Mouse (Mus musculus) left cerebral cortex, adult 8-10 months (tissue): ENCODE measurements around the gene Igsf11. TPM values are rescaled to one million over a fixed set of nuclear protein-coding genes. Genes with fewer than 3 reads are reported as not detected.

ENCODE experiments used
- DNase-seq, 2 experiments: peaks; one replicate each; pipeline ENCODE4 v3.0.0; 2022; ENCODE audit warnings: low spot score in 2 of 2
- total RNA-seq, 4 experiments: library from RNA; stranded (reverse); gene quantifications; 2 replicates each; pipeline ENCODE4 v1.2.4; 2022

Igsf11 gene
- total RNA-seq, 4 experiments from 2014 or later, result 42.6 to 48.8 (median 45.3) TPM

DNA sequence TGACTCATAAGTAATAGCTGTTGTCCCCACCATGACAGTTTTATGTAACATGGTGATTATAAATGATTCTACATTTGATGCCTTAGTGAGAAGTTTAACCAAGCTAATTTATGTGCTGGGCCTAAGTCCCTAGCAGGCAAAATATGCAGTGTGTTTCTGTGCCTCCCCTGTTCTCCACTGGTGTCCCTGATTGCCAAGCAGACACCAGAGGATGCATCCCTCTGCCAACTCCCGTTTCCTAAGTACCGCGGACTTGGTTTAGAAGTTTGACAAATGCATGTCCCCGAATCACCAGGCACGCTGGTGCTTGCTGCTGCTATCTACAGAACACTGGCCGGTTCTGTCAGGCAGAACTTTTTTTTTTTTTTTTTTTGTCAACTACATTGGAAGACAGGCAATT is 39.0 kb downstream of the Igsf11 start:
- DNase-seq, result no peak

DNA sequence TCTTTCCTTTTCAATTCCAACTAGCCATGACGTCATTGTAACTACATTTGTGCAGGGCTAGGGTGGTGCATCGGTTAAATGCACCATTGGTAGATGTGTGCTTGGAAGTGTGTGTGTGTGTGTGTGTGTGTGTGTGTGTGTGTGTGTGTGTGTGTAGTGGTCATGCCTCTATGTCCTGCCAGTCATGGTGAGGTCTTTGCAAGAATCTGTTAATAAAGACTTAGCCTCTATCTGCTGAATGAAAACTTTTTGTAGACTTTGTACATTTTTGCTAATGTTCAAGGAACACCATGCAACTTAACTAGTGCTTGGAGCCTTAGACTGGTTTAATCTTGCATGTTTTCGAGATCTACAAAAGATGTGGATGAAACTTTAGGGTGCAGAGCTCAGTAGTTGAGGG is 48.3 kb downstream of the Igsf11 start:
- no peak for DNase-seq

DNA sequence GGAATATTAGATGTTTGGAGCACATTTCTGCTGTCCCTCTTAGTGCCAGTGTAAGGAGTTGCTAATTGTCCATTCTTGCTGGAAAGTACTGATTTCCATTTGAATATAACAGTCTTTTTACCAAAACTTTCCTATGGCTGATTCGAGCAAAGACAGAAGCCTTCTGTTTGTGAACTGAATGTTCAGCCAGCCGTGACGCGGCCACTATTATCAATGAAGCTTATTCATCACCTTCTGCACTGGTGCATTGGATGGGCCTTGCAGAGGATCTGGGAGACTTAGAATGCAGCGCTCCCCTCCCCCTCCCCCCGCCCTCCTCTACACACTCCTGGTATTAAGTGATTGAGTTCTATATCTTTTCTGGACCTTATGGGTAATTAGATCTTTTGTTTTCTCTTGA is 48.8 kb downstream of the Igsf11 start:
- peak in 1 of 2 experiments; percentile 84 for DNase-seq

DNA sequence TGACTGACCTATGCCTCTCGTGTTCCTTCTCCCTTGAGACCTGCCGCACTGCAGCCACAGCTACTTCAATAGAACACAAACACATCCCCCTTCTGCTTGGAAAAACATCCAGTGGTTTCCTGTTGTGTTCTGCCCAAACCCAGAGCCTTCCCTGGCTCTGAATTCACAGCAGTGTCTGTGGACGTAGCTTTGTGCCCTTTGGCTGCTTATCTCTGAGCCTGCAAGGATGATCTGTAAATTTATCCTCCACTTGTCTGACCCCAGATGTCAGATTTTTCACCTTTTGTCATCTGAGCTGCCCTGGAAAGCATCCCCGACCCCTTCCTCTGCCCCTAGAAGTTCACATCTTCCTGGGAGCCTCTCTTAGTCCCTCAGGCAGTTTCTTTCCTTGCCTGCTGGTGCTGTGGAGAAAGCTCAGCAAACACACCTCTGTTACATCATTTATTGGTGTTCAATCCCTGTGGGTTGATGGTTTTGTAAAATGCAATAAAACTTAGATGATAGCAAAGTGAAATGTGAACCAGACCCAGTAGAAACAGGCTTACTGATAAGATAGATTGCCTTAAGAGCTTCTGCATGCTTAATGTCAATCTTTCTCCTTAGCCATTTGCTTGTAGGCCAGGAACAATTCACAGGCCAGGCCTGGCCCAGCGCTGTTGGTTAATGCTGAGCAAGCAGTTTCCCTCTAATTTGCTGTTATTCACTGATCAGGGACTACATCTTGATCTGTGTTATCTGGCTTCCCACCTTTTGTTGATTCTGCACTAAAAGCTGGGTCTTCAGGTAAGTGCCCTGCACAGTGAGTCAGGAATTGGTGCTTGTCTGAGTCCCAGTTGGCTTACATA is 51.5 kb downstream of the Igsf11 start:
- no peak for DNase-seq

DNA sequence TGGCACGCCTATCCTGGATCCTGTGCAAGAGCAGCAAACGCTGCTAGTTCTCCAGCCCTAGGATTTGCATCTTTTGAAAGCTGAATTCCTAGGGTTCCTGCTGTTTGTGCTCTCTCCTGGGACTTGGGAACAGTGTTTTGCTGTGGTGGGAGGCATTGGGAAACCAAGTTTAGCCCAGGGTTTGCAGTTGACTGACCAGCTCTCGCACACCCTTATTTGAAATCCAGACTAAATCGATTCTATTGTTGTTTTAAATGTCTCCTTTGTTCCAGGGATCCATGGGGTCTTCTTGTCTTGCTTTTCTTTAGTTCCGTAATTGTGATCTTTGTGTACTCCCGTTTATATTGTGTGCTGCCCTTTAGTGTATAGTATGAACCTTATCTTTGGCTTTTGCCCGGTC is 52.6 kb downstream of the Igsf11 start:
- no peak for DNase-seq

DNA sequence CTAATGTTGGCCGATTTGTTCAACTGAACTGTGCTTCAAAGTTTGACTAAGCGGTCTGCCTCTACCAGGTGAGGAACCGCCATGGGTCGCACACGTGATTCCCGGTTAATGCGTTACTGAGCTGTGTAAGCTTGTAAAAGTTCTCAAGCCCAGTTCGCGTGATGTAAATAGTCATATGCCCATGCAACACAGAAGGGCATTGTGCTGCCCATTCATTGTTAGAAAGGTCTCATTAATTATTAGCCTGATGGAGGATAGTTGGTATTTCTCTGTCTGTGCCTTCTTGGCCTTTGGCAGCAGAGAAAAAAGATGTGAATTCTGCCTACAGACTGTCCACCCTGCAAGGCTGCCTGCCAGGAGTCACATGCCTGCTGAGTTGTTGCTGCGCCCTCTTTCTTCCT is 53.1 kb downstream of the Igsf11 start:
- DNase-seq, result no peak

DNA sequence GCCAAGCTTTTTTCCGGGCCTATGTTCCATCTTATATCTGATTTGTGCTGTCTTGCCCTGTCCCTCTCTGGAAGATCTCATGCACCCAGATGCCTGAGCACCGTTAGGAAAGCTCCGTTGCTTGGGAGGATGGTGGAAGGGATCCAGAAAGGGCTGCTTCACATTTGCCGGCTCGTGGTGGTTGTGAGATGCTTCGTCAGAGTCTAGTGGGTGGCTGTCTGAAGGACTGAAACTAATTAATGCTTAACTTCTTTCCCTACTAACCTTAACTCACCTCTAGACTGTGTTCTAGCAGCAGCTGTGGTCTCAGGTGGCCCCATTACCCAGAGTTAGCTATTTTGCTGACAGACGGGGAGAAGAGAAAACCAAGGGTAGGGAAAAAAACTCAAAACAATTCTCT is 54.0 kb downstream of the Igsf11 start:
- peak in 1 of 2 experiments; percentile 67 for DNase-seq

DNA sequence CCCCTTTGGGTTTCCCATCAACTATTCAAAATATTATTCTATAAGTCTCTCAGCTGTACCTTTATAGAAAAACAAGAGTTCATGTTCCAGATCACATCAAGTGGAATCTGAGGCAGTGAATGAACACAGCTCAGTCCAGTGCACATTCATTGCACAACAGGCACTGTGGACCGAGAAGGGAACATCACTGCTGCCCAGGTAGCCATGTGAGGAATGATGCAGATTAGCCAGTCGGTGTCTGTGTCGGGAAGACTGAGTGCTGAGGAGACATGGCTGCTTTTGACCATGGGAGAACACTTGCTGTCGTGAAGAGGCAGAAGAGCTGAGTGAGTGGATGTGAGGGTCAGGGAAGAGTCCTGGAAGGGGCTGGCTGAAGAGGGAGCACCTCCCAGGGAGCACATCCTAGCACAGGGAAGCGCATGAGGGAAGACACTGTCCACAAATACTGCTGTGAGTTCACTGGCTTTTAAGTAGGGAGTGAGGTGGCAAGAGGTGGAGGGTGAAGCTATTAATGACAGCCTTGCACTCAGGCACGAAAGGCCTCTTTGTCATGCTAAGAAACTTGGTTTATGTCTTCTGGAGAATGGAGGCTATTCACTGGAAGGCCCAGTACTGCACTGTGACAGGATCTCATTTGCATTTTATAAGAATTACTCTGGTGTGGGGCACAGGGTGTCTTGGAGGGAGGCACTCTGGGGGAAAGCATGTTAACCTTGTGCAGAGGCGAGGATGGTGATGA is 54.8 kb downstream of the Igsf11 start:
- no peak for DNase-seq

DNA sequence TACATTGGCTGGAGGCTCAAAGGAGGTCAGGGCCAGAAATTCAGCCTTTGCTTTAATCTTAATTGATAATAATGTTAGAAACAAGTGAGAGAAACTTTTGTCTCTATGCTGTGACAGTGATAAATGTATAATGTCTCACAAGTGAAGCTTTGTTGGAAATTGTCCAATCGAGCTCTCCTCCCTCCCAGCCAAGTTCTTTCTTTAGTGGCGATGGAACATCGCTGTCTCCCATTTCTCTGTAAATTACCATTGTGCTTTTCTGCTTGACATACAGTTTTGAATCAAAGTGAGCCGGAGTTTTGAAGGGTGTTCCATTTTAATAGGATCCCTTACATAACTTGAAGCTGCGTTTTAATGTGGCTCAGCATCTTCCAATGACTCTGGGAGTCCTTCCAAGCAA is 56.0 kb downstream of the Igsf11 start:
- DNase-seq, result no peak

DNA sequence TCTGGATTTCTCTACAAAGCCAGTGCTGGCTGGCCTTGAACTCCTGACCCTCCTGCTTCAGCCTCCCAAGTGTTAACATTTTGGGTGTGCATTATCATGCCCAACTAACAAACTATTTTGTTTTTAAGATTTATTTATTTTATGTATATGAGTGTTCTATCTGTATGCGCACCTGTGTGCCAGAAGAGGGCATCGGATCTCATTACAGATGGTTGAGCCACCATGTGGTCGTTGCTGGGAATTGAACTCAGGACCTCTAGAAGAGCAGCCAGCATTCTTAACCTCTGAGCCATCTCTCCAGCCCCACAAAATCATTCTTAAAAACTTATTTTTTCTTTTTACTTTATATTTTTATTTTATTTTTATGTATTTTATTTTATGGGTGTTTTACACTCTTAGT is 60.4 kb downstream of the Igsf11 start:
- DNase-seq, result no peak

DNA sequence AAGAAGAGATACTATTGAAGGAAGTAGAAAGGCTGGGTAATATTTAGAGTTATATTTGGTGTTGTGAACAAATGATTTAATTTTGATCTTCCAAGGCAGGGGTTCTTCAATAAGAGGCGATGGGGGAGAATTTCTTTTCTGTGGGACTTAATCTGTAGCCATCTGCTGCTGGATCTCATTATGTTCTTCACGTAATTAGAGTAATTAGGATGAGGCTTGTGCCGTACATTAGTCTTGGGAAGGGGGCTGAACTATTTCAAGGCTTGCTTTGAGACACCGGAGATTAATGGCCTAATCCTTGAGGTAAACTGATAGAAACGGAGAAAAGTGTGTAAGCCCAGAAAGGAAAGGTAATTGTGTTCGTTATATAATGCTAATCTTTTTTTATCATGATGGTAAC is 61.4 kb downstream of the Igsf11 start:
- no peak for DNase-seq

DNA sequence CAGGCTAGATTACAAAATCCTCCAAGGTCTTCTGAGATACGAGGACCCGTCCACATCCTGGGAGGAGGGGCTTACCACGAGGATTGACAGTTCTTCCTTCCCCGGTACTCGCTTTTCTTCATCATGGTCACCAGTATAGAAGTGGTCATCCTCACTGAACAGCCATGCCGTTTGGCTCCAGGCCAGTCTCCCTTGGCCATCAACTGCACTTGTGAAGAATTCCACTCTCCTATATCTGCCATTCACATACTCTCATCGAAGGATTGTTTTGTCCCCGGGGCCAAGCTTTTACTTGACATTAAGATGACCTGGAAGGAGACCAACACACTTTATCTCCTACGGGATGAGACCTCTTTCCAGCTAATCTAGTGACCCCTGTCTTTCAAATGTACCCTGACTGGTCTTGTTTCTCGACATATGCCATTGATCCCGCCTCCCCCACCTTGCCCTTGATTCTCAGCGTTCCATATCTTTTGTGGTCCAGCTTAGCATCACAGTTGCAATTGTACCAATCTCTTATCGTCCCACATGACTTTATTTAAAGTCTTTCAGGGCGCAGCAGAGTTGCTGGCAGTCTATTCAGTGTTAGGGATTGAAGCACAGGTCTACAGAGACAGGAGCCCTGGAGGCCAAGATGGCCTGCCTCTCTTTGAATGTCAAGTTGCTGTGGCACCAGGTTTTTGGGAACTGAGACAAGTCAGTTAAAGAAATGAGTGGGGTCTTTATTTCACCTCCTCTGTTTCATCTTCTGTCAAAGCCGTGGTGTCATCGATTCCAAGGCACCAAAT is 62.2 kb downstream of the Igsf11 start:
- no peak for DNase-seq

DNA sequence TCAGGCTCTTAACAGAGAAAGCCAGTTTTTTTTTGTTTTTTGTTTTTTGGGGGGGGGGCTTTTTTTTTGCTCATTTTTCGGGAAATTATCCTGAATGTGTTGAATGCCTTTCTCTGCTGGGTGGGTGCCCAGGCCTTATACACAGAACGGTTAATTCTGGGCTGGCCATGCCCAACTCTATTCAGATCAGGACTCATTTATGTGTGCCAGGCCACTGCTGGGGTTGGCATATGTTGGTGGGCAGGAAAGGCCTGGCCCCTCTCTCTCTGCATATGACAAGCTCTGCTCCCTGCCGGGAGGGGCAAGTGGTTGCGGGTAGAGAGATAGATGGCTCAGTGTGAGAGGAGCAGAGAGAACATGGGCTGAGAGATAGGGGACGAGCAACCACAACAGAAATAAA is 62.8 kb downstream of the Igsf11 start:
- no peak for DNase-seq

DNA sequence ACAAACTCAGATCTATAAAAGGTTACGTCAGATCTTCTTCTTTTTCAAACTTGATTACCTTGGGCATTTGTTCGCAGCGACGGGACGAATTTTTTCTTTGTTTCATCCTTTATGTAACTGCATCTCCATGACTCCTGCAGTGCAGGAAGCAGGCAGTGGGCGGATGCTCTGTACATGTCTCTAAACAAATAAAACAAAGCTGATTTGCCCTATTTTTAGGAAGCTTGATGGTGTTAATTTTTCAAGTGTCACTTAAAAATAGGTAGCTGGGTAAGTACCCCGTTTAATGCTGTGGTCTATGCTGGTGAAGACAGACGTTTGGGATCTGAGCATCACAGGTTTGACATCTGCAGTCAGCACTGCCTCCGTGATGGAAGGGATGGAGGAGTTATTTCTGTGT is 66.3 kb downstream of the Igsf11 start:
- peak in 1 of 2 experiments; percentile 68 for DNase-seq

DNA sequence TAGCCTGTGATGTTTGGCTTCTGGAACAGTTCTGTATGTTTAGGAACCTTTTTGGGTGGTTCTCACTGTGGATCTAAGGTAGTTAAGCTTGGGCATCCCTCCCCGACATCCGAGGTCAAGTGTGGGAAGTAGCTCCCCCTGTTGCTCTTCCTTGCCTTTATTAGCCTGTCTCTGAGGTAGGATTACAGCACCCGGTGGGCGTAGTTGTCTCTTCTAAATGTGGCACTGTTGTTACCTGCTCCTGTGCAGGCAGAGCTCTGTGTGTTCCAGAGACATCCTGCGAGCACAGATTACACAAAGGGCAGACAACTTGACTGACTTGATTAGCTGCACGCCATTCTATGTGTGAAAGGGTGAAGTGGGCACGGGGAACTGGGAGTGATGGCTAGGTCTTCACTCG is 68.1 kb downstream of the Igsf11 start:
- DNase-seq, result no peak

DNA sequence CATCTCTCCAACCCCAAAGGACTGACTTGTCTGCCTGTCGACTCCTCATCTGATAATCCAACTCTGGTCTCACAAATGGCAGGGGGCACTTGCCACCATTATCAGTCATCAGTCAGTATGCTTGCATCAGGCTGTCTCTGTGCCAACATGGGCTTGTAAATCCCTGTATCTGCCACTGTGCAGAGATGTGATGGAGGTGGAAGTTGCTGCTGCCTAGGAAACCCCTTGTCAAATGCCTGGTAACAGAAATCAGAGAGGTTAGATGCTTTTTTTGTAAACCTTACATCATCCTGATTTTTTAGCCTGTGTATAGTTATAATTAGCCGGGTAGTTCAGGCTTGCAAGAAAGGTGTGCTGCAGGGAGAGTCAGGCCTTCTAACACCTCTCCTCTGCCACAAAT is 69.4 kb downstream of the Igsf11 start:
- no peak for DNase-seq

DNA sequence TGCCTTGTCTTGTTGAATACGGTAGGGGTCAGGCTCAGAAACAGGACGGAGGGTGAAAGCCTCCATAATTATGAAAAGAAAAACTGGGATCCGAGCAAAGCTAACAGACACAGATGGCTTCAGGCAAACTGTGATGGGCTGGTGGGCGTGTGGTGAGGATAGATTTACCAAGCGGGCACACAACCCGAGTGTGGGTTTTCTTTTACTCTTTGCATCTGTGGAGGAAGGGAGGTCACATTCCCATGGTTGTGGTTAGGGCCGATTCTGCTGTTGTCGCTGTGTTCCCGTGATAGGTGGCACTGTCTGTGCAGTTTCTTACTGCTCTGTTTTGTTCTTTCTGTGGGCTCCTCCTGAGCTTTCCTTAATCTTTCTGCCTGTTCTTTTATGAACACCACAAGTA is 70.2 kb downstream of the Igsf11 start:
- DNase-seq, result peak in 1 of 2 experiments; percentile 59

DNA sequence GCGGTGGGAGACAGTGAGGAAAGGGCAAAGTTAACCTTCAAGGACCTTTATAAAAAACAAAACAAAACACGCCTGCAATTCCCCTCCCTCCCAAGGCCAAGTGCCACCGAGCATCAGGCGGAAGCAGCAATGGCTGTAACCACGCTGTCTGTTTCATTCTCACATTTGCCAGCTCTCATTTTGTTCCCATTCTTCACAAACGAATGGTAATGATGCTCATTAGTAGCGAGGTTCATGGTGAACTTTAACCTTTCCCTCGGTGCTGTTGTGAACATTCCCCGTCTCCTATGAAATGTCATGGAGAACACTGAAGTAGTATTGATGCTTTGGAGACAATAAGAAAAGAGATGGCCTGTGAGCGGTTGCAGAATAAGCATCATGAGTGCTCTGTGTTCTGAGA is 74.6 kb downstream of the Igsf11 start:
- no peak for DNase-seq

DNA sequence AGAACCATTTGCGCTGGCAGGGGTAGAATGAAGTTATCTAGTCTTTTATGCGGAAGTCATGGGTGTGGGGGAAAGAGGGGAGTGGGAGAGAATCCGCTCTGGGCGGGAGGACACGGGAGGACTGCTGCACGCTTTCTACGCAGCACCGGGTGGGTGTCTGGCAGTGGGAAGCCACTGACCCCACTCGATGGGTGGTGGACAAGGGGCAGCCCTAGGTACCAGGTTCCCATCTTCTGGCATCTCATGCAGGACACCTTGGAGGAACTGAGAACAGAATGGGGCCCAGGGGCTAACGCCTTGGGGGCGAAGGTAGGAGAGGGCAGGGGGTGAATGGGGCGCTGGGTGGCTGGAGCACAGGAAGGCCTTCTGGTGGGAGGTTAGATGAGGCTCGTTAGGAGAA is 83.7 kb downstream of the Igsf11 start:
- DNase-seq, result no peak

DNA sequence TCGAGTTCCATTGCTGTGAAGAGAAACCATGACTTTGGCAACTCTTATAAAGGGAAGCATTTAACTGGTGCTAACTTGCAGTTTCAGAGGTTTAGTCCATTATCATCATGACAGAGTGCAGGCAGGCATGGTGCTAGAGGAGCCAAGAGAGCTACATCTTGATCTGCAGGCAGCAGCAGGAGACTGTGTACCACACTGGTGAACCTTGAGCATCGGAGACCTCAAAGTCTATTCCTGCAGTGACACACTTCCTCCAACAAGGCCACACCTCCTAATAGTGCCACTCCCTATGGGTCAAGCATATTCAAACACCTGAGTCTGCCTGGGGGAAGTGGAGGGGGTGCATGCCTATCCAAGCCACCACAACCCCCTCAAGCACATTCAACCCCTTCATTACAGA is 86.1 kb downstream of the Igsf11 start:
- no peak for DNase-seq

DNA sequence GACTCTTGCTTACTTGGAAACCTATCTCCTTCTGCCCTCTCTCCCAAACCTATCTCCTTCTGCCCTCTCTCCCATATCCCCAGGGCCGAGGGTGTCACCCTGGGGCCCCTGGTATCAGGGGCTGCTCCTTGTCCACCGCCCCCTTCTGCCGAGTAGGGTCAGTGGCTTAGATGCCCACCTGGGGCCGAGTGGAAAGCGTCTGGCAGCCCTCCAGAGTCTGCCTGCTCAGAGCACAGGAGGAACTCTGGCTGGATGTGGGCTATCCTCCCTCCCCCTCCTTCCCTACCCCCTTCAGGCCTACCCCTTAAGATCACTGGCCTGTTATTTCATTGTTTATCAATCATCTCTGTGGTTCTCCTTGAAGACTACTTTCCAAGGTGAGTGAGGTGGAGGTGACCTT is 88.1 kb downstream of the Igsf11 start:
- DNase-seq, result no peak

DNA sequence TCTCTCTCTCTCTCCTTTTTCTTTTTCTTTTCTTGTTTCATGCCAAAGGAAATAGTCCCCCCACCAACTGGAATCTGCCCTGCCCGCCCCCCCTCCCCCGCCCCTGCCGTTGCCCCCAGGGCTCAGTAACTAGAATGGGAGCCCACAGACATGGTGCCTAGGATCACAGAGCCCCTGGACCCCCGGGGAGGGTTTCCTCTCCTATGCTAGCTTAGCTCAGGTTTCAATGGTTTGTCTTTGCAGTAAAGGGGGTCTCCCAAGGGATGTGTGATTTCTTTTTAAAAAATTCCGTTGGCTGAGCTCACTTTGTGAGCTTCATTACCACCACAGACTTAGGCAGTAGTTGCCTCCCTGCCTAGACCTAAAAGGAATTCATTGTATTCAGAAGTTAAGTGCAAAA is 89.6 kb downstream of the Igsf11 start:
- DNase-seq, result no peak
